Comparison of ENCODE assay signal across 9 mouse cellular contexts in the genomic region with DNA sequence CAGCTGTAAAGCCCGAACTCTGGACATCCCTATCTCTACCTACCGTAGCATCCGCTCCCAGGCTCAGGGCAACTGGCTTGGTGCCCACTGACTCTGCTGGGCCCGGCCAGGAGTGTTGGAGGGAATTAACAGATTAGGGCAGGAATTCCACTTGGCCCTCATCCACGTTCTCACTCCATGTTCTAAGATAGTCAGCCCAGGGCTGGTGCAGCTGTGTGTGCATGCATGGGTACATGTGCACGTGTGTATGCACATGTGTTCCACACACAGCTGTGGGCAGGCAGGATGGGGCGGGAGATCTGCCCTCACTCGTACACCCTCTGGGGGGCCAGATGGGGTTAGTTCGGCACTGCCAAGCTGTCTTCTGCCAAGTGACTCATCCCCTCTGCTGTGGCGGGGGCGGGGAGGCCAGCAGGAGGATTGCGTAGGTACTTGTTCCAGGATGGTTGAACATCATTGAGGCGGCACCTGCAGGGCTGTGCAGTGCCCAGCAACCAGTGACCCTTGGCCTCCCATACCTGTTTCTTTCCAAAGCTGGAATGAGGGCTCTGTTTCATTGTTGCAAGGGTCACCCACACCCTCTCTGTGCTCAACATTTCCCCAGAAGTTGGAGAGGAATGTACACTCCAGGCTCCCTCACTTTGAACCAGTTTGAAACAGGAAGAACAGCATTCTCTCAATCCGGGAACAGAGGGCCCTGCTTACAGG. TPM values are rescaled to one million over a fixed set of nuclear protein-coding genes. Genes with fewer than 3 reads are reported as not detected.
DNase-seq lines count a peak whose midpoint lies in the region; ATAC-seq and TF ChIP-seq lines count a peak whose summit lies in the region.
"Had no signal": no experiment of that assay in that cellular context is flagged by ENCODE, and none has a peak within 500 bp of the region (broad histone marks: within the 10 kb centered on the region; RNA-seq: fewer than 3 reads in every experiment).

No protein-coding gene starts in this region.

- 0 out of 2 replicates have a peak, but pooled peaks have one; percentile 51 for ATAC-seq in midbrain, embryonic 16.5 days
- no peak; the same call in 1 of the 2 replicates for ATAC-seq in midbrain, embryonic 14.5 days (ENCODE audit: low FRiP score, low TSS enrichment)
- ATAC-seq in heart, embryonic 12.5 days (ENCODE audit: insufficient number of reproducible peaks, low FRiP score) = peak; percentile 58
- no peak for ATAC-seq in neural tube, embryonic 15.5 days (ENCODE audit: low FRiP score)
- ATAC-seq in liver, embryonic 12.5 days = no peak

- no peaks in the 10 kb centered on the region for H3K36me3 ChIP-seq in midbrain, embryonic 16.5 days (ENCODE audit: control insufficient read depth, insufficient read depth, low read length)
- H3K36me3 ChIP-seq in midbrain, embryonic 14.5 days (ENCODE audit: control insufficient read depth, insufficient read depth, low read length) = no peaks in the 10 kb centered on the region
- H3K36me3 ChIP-seq in heart, embryonic 12.5 days = no peaks in the 10 kb centered on the region
- no peaks in the 10 kb centered on the region for H3K36me3 ChIP-seq in neural tube, embryonic 15.5 days
- H3K36me3 ChIP-seq in liver, embryonic 12.5 days = no peaks in the 10 kb centered on the region
- H3K36me3 ChIP-seq: neural tube, embryonic 12.5 days had no signal

- no peak for DNase-seq in midbrain, embryonic 14.5 days
- DNase-seq in cerebellum, adult 2 months = peak; percentile 68 to 82
- peak; percentile 47 for DNase-seq in layer of hippocampus, adult 9-10 months (ENCODE audit: low spot score)
- peak; percentile 33 for DNase-seq in right cerebral cortex, postnatal 14 days

- H3K4me1 ChIP-seq in midbrain, embryonic 16.5 days (ENCODE audit: control insufficient read depth, insufficient read depth, low read length) = peaks cover 10% of the 10 kb centered on the region; the same call in 1 of the 2 replicates
- 0 out of 2 replicates have a peak, but pooled peaks cover 5% of the 10 kb centered on the region for H3K4me1 ChIP-seq in midbrain, embryonic 14.5 days (ENCODE audit: control insufficient read depth, insufficient read depth, low read length)
- peaks cover 19% of the 10 kb centered on the region for H3K4me1 ChIP-seq in cerebellum, adult 2 months (ENCODE audit: control insufficient read depth, insufficient read depth, low read length)
- peaks cover 44% of the 10 kb centered on the region for H3K4me1 ChIP-seq in heart, embryonic 12.5 days (replicated peaks)
- peaks cover 14% of the 10 kb centered on the region for H3K4me1 ChIP-seq in neural tube, embryonic 15.5 days
- no peaks in the 10 kb centered on the region; the same call in 1 of the 2 replicates for H3K4me1 ChIP-seq in liver, embryonic 12.5 days

- no peak overlapping the region for H3K27ac ChIP-seq in midbrain, embryonic 16.5 days (ENCODE audit: low read length)
- no peak overlapping the region for H3K27ac ChIP-seq in midbrain, embryonic 14.5 days (replicated peaks; ENCODE audit: low read depth, low read length)
- no peak overlapping the region for H3K27ac ChIP-seq in cerebellum, adult 2 months (ENCODE audit: insufficient read depth, low read length)
- H3K27ac ChIP-seq in heart, embryonic 12.5 days (ENCODE audit: poor library complexity, severe bottlenecking) = 0 out of 2 replicates have a peak overlapping the region, but pooled peaks have one; percentile 17
- H3K27ac ChIP-seq in neural tube, embryonic 15.5 days (replicated peaks) = no peak overlapping the region
- H3K27ac ChIP-seq in liver, embryonic 12.5 days = no peak overlapping the region
- H3K27ac ChIP-seq: neural tube, embryonic 12.5 days had no signal

- no peak for TF ChIP-seq POLR2A in cerebellum, adult 2 months (IDR thresholded peaks at IDR 0.05; ENCODE audit: borderline replicate concordance, insufficient read depth, low read length)

- H3K27me3 ChIP-seq in midbrain, embryonic 16.5 days (ENCODE audit: control insufficient read depth, insufficient read depth, low read depth, low read length) = peaks cover 45% of the 10 kb centered on the region
- H3K27me3 ChIP-seq in midbrain, embryonic 14.5 days (ENCODE audit: control insufficient read depth, insufficient read depth, low read length) = peaks cover 36% of the 10 kb centered on the region
- no peaks in the 10 kb centered on the region for H3K27me3 ChIP-seq in cerebellum, adult 2 months (ENCODE audit: control insufficient read depth, insufficient read depth, low read length)
- peaks cover 45% of the 10 kb centered on the region for H3K27me3 ChIP-seq in heart, embryonic 12.5 days (replicated peaks)
- peaks cover 62% of the 10 kb centered on the region for H3K27me3 ChIP-seq in neural tube, embryonic 15.5 days (replicated peaks)
- H3K27me3 ChIP-seq in liver, embryonic 12.5 days (replicated peaks) = peaks cover 53% of the 10 kb centered on the region

- no peak overlapping the region for H3K4me3 ChIP-seq in midbrain, embryonic 16.5 days (ENCODE audit: low read depth, low read length)
- H3K4me3 ChIP-seq in midbrain, embryonic 14.5 days (replicated peaks; ENCODE audit: low read depth, low read length) = no peak overlapping the region
- H3K4me3 ChIP-seq in cerebellum, adult 2 months (replicated peaks; ENCODE audit: insufficient read depth, low read depth, low read length) = no peak overlapping the region
- no peak overlapping the region for H3K4me3 ChIP-seq in heart, embryonic 12.5 days
- no peak overlapping the region for H3K4me3 ChIP-seq in neural tube, embryonic 15.5 days (replicated peaks)
- no peak overlapping the region for H3K4me3 ChIP-seq in liver, embryonic 12.5 days
- H3K4me3 ChIP-seq: neural tube, embryonic 12.5 days had no signal

- TF ChIP-seq CTCF in cerebellum, adult 2 months (IDR thresholded peaks at IDR 0.05; ENCODE audit: borderline replicate concordance, insufficient read depth, low read depth, low read length) = no peak

- H3K4me2 ChIP-seq in midbrain, embryonic 16.5 days (ENCODE audit: low read length) = no peak overlapping the region
- no peak overlapping the region for H3K4me2 ChIP-seq in midbrain, embryonic 14.5 days (ENCODE audit: low read length)
- no peak overlapping the region for H3K4me2 ChIP-seq in heart, embryonic 12.5 days
- H3K4me2 ChIP-seq in neural tube, embryonic 15.5 days = no peak overlapping the region
- no peak overlapping the region for H3K4me2 ChIP-seq in liver, embryonic 12.5 days
- H3K4me2 ChIP-seq: neural tube, embryonic 12.5 days had no signal

- no peak overlapping the region for H3K9ac ChIP-seq in midbrain, embryonic 16.5 days (ENCODE audit: low read depth, low read length)
- H3K9ac ChIP-seq in midbrain, embryonic 14.5 days (replicated peaks; ENCODE audit: low read length) = no peak overlapping the region
- no peak overlapping the region for H3K9ac ChIP-seq in heart, embryonic 12.5 days
- H3K9ac ChIP-seq in neural tube, embryonic 15.5 days (replicated peaks) = no peak overlapping the region
- no peak overlapping the region for H3K9ac ChIP-seq in liver, embryonic 12.5 days
- H3K9ac ChIP-seq: neural tube, embryonic 12.5 days had no signal

- 71% methylated on average over 14 of the region's 14 CpGs for WGBS in midbrain, embryonic 16.5 days
- WGBS in midbrain, embryonic 14.5 days = 79% methylated on average over 14 of the region's 14 CpGs
- WGBS in cerebellum, adult 2 months = 23% methylated on average over 14 of the region's 14 CpGs
- 46% methylated on average over 14 of the region's 14 CpGs for WGBS in heart, embryonic 12.5 days
- 76% methylated on average over 14 of the region's 14 CpGs for WGBS in neural tube, embryonic 15.5 days
- 62% methylated on average over 14 of the region's 14 CpGs for WGBS in liver, embryonic 12.5 days (ENCODE audit: insufficient replicate concordance)

- H3K9me3 ChIP-seq in midbrain, embryonic 16.5 days (replicated peaks; ENCODE audit: control insufficient read depth, low read length, poor library complexity, severe bottlenecking) = no peaks in the 10 kb centered on the region
- H3K9me3 ChIP-seq in midbrain, embryonic 14.5 days (ENCODE audit: control insufficient read depth, low read length) = no peaks in the 10 kb centered on the region
- H3K9me3 ChIP-seq in heart, embryonic 12.5 days (replicated peaks) = no peaks in the 10 kb centered on the region
- no peaks in the 10 kb centered on the region for H3K9me3 ChIP-seq in neural tube, embryonic 15.5 days (replicated peaks)
- H3K9me3 ChIP-seq in liver, embryonic 12.5 days (replicated peaks) = no peaks in the 10 kb centered on the region
- H3K9me3 ChIP-seq: neural tube, embryonic 12.5 days had no signal

RNA-seq across cellular contexts. Expression of a gene that starts 2.6 kb away (rescaled TPM):
- 0.06 and 0.11 TPM in 2 replicates for polyA plus RNA-seq in midbrain, embryonic 16.5 days (2015; fragmentation: Nextera tagmentation; extraction: Ambion mirVana)
- polyA plus RNA-seq in midbrain, embryonic 14.5 days (2014; fragmentation: Nextera tagmentation; extraction: Ambion mirVana) = 0.04 and 0.20 TPM in 2 replicates
- polyA plus RNA-seq in cerebellum, adult 2 months (2012; rRNA removed) = 0.87 and 0.88 TPM in 2 replicates
- 1.5 and 2.1 TPM in 2 replicates for polyA plus RNA-seq in heart, embryonic 12.5 days (2016; fragmentation: Nextera tagmentation; extraction: Ambion mirVana)
- 0.35 and 1.0 TPM in 2 replicates for polyA plus RNA-seq in neural tube, embryonic 15.5 days (2015; fragmentation: Nextera tagmentation; extraction: Ambion mirVana)
- polyA plus RNA-seq in liver, embryonic 12.5 days (2016; fragmentation: Nextera tagmentation; extraction: Ambion mirVana) = 0.32 and 0.35 TPM in 2 replicates

RNA-seq across cellular contexts. Expression of a gene that starts 12.1 kb away (rescaled TPM):
- 0.40 and 0.80 TPM in 2 replicates for polyA plus RNA-seq in midbrain, embryonic 16.5 days (2015; fragmentation: Nextera tagmentation; extraction: Ambion mirVana)
- polyA plus RNA-seq in midbrain, embryonic 14.5 days (2014; fragmentation: Nextera tagmentation; extraction: Ambion mirVana) = 0.54 and 1.0 TPM in 2 replicates
- polyA plus RNA-seq in cerebellum, adult 2 months (2012; rRNA removed) = 19.6 and 25.4 TPM in 2 replicates
- polyA plus RNA-seq in heart, embryonic 12.5 days (2016; fragmentation: Nextera tagmentation; extraction: Ambion mirVana) = not detected in 2 replicates
- polyA plus RNA-seq in neural tube, embryonic 15.5 days (2015; fragmentation: Nextera tagmentation; extraction: Ambion mirVana) = 0.33 and 0.34 TPM in 2 replicates
- polyA plus RNA-seq in liver, embryonic 12.5 days (2016; fragmentation: Nextera tagmentation; extraction: Ambion mirVana) = not detected in 2 replicates

Comparison
In these comparisons a context has a peak if more than half of its experiments do, and no peak if none do; other contexts are left out.
1. ATAC-seq: peak in midbrain, embryonic 16.5 days (single experiment) and heart, embryonic 12.5 days (single experiment); none in midbrain, embryonic 14.5 days (single experiment), neural tube, embryonic 15.5 days (single experiment) and liver, embryonic 12.5 days (single experiment).
2. RNA of a gene that starts 12.1 kb away (polyA plus RNA-seq): 19.6 to 25.4 TPM in cerebellum, adult 2 months; 0.54 to 1.0 TPM in midbrain, embryonic 14.5 days, 0.40 to 0.80 TPM in midbrain, embryonic 16.5 days, 0.33 to 0.34 TPM in neural tube, embryonic 15.5 days, not detected in heart, embryonic 12.5 days and not detected in liver, embryonic 12.5 days; every median in the first group is over 10 times any median in the second.